Mouse (Mus musculus): ENCODE results near the gene Slc16a7. TPM values are rescaled to one million over a fixed set of nuclear protein-coding genes. Genes with fewer than 3 reads are reported as not detected.

Slc16a7 gene
- total RNA-seq, 1 experiment, result 0.58 TPM

DNA sequence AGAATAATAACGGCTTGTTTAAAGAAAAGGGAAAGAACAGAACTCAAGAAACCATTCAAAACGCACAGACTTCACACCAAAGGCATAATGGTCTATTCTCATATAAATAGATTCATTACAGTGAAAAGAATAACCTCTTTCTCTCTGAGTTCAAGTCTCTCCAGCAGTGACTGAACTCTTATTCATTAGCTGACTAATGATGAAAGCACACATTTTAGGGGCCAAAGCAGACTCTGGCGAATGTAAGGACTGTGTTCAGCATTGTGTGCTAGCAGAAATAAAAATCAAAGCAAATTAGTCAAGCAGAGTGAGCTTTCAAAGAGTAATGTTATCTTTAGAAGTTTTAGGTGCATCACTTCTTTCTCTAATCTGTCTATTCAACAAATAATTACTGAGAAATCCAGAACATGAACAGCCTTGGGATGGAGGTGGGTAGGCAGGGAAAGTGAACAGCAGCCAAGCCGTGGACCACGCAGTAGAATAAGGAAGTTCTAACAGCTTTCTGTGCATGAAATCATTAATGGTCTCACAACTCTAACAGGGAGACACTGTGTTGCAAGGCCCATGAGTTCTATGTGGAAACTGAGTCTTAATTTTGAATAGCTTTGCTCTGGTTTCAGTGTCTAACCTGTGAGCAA is 214.1 kb downstream of the Slc16a7 start:
- Histone ChIP-seq H3K9me3 (ENCODE audit: control insufficient read depth, insufficient read depth, low read depth, low read length) (no peaks in the 10 kb centered on the region), H3K27ac (ENCODE audit: insufficient read depth, low read depth, low read length, poor library complexity, severe bottlenecking) (no peak overlapping the region), H3K4me3 (ENCODE audit: insufficient read depth in 1 of 2, low read depth in 1 of 2, low read length in 2 of 2, poor library complexity in 1 of 2, severe bottlenecking in 1 of 2) (no peak overlapping the region), H3K36me3 (ENCODE audit: control insufficient read depth, insufficient read depth, low read length, poor library complexity, severe bottlenecking) (no peaks in the 10 kb centered on the region), H3K4me1 (ENCODE audit: control insufficient read depth in 2 of 2, insufficient read depth in 2 of 2, low read length in 2 of 2, poor library complexity in 1 of 2) (no peaks in the 10 kb centered on the region), H3K9ac (ENCODE audit: insufficient read depth, low read depth, low read length, poor library complexity, severe bottlenecking) (no peak overlapping the region)
- no peak for DNase-seq (ENCODE audit: low read depth, low spot score)
- TF ChIP-seq MAFK (IDR thresholded peaks at IDR 0.05; ENCODE audit: insufficient read depth, low read depth, low read length) (no peak), HCFC1 (IDR thresholded peaks at IDR 0.05; ENCODE audit: borderline replicate concordance, insufficient read depth, low read length) (no peak), ZNF384 (IDR thresholded peaks at IDR 0.05; ENCODE audit: low read depth, low read length) (no peak)
- in situ Hi-C loops (cut with MboI; ENCODE audit: low sequenced_read_pairs in 2 of 2, unreplicated experiment in 2 of 2), result no loop called here

- no peak for DNase-seq (ENCODE audit: low read depth, low spot score)
- Histone ChIP-seq H3K9ac (ENCODE audit: insufficient read depth, low read depth, low read length, poor library complexity, severe bottlenecking) (no peak overlapping the region), H3K4me3 (ENCODE audit: insufficient read depth in 1 of 2, low read depth in 1 of 2, low read length in 2 of 2, poor library complexity in 1 of 2, severe bottlenecking in 1 of 2) (no peak overlapping the region), H3K27ac (ENCODE audit: insufficient read depth, low read depth, low read length, poor library complexity, severe bottlenecking) (no peak overlapping the region), H3K4me1 (ENCODE audit: control insufficient read depth in 2 of 2, insufficient read depth in 2 of 2, low read length in 2 of 2, poor library complexity in 1 of 2) (no peaks in the 10 kb centered on the region), H3K9me3 (ENCODE audit: control insufficient read depth, insufficient read depth, low read depth, low read length) (no peaks in the 10 kb centered on the region), H3K36me3 (ENCODE audit: control insufficient read depth, insufficient read depth, low read length, poor library complexity, severe bottlenecking) (no peaks in the 10 kb centered on the region)
- TF ChIP-seq ZC3H11A (IDR thresholded peaks at IDR 0.05; ENCODE audit: borderline replicate concordance, low read depth, low read length) (no peak), ZNF384 (IDR thresholded peaks at IDR 0.05; ENCODE audit: low read depth, low read length) (no peak), HCFC1 (IDR thresholded peaks at IDR 0.05; ENCODE audit: borderline replicate concordance, insufficient read depth, low read length) (no peak), MAFK (IDR thresholded peaks at IDR 0.05; ENCODE audit: insufficient read depth, low read depth, low read length) (no peak), CHD2 (IDR thresholded peaks at IDR 0.05; ENCODE audit: low read depth, low read length) (no peak)
- in situ Hi-C loops (cut with MboI; ENCODE audit: low sequenced_read_pairs in 2 of 2, unreplicated experiment in 2 of 2), result no loop called here
Measured at GRCm38 (mm10) chr10:125171625-125172024, 217.6 kb downstream of the Slc16a7 start.

DNA sequence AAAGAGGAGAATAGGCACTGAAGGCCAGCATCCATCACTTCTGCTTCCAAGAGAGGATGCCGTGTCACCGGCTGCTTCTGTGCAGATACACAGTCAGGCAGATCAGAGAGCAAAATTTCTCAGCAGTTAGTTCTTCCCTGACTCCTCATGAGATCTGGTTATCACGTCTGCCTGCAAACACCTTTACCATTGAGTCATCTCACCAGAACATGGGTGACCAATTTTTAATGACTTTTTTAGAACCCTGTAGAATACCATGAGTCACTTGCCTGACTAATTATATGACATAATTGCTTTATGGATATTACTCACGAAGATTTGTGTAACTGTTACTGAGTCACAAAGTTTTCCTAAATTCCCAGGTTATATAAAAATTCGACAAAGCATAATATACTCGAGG is 218.1 kb downstream of the Slc16a7 start:
- Histone ChIP-seq H3K9ac (ENCODE audit: insufficient read depth, low read depth, low read length, poor library complexity, severe bottlenecking) (no peak overlapping the region), H3K9me3 (ENCODE audit: control insufficient read depth, insufficient read depth, low read depth, low read length) (no peaks in the 10 kb centered on the region), H3K4me1 (ENCODE audit: control insufficient read depth in 2 of 2, insufficient read depth in 2 of 2, low read length in 2 of 2, poor library complexity in 1 of 2) (no peaks in the 10 kb centered on the region), H3K36me3 (ENCODE audit: control insufficient read depth, insufficient read depth, low read length, poor library complexity, severe bottlenecking) (no peaks in the 10 kb centered on the region), H3K27ac (ENCODE audit: insufficient read depth, low read depth, low read length, poor library complexity, severe bottlenecking) (no peak overlapping the region), H3K4me3 (ENCODE audit: insufficient read depth in 1 of 2, low read depth in 1 of 2, low read length in 2 of 2, poor library complexity in 1 of 2, severe bottlenecking in 1 of 2) (no peak overlapping the region)
- in situ Hi-C loops (cut with MboI; ENCODE audit: low sequenced_read_pairs in 2 of 2, unreplicated experiment in 2 of 2), result no loop called here
- no peak for DNase-seq (ENCODE audit: low read depth, low spot score)
- no peak for TF ChIP-seq MAFK (IDR thresholded peaks at IDR 0.05; ENCODE audit: insufficient read depth, low read depth, low read length)
- TF ChIP-seq HCFC1 (IDR thresholded peaks at IDR 0.05; ENCODE audit: borderline replicate concordance, insufficient read depth, low read length), result no peak

Measured in ES-E14 (cell line).